Mouse (Mus musculus): ENCODE measurements at regions not wholly inside any gene's neighbourhood (a gene's known extent, or its start where the extent isn't known, plus 50 kb on each side); places are given as distances from the start of the nearest gene placed in this dataset.

DNA sequence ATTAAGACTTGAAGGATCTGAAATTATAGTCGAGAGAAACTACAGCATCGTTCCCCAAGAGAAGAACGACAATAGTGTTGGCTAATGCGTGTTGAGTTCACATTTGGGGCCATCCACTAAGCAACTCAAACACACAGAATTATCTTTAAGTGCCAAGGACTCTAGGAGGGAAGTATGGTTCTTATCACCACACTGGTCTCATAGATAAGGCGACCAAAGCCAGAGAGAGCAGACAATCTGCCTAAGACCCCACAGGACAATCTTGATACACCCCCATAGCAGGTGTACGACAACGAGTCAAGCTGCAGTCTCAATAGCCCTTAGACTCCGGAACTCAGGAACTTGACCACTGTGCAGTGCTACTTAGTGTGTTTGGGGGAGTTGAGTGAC, 152.5 kb upstream of the Pum3 start:
- 10% methylated on average over 8 of the region's 8 CpGs for WGBS (ENCODE audit: insufficient replicate concordance)
- no peak overlapping the region for H3K9ac ChIP-seq (ENCODE audit: low read depth, low read length)
- H3K4me2 ChIP-seq (ENCODE audit: low read depth, low read length), result 0 out of 2 replicates have a peak overlapping the region, but pooled peaks have one; percentile 2
- no peaks in the 10 kb centered on the region for H3K9me3 ChIP-seq (replicated peaks; ENCODE audit: control insufficient read depth, low read length)
- no peaks in the 10 kb centered on the region; the same call in 1 of the 2 replicates for H3K4me1 ChIP-seq (ENCODE audit: control insufficient read depth, low read depth, low read length)
- ATAC-seq (ENCODE audit: low read depth), result peak; percentile 48; the same call in 1 of the 2 replicates
- no peak overlapping the region for H3K27ac ChIP-seq (ENCODE audit: low read length)
- H3K4me3 ChIP-seq (ENCODE audit: low read depth, low read length), result no peak overlapping the region
- no peaks in the 10 kb centered on the region for H3K36me3 ChIP-seq (ENCODE audit: control insufficient read depth, insufficient read depth)
- no peaks in the 10 kb centered on the region for H3K27me3 ChIP-seq (ENCODE audit: control insufficient read depth, insufficient read depth, low read depth, low read length)

DNA sequence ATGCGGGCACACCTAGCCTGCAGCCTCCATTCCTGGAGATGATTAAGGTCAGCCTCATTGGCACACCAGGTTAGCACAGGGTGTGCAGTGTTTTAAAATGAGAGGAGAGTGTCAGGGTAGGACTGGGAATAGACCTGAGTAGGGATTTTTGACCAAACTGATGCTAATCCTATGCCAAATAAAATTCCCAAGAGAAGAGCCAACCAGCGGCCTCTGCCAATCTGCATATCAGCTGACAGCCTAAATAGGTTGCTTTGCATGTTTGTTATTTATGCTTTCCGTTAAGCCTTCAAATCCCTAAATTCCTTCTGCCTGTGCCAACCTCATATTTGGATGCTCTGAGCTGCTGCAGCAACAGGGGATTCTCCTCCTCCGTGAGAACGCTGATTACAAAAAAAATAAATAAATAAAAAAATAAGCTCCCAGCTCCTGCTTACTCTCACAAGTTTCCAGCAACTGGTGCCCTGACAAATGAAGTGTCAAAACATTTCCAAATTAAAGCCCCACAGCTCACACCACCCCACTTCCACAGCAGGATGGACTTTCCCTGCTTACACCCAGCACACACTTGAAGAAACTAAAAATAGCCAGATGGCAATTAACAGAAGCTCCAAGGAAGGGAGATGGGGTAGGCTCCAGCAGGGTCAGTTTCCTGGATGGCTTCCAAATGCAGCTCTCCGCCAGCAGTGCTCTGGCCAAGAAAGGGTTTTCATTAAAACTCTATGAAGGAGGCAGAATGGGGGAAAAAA, 151.9 kb upstream of the Pum3 start:
- H3K4me2 ChIP-seq (ENCODE audit: low read depth, low read length), result 0 out of 2 replicates have a peak overlapping the region, but pooled peaks have one; percentile 2
- WGBS (ENCODE audit: insufficient replicate concordance), result 31% methylated on average over 6 of the region's 6 CpGs

DNA sequence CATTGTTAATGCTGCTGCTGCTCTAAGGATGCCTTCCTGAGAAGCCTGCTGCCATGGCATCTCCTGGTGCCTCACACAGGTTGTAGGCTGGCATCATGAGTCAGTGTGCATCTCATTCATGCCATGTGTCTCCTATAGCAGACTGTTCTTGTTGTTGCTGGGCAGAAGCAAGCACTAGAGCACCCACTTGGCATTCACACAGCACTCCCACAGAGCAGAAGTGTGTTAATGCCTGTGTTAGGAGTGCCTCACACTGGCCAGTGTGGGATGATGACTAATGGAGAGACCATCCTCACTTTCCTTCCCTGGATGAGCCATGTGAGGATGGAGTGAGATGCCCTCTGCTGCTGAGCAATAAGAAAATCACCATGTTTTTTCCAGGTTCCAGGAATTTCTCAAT, 146.9 kb upstream of the Pum3 start:
- H3K27me3 ChIP-seq (ENCODE audit: control insufficient read depth, insufficient read depth, low read depth, low read length), result no peaks in the 10 kb centered on the region
- no peak overlapping the region for H3K4me3 ChIP-seq (ENCODE audit: low read depth, low read length)
- ATAC-seq (ENCODE audit: low read depth), result no peak
- H3K36me3 ChIP-seq (ENCODE audit: control insufficient read depth, insufficient read depth), result no peaks in the 10 kb centered on the region
- H3K4me2 ChIP-seq (ENCODE audit: low read depth, low read length), result no peak overlapping the region
- H3K4me1 ChIP-seq (ENCODE audit: control insufficient read depth, low read depth, low read length), result no peaks in the 10 kb centered on the region
- H3K9me3 ChIP-seq (replicated peaks; ENCODE audit: control insufficient read depth, low read length), result no peaks in the 10 kb centered on the region
- H3K9ac ChIP-seq (ENCODE audit: low read depth, low read length), result no peak overlapping the region
- no peak overlapping the region for H3K27ac ChIP-seq (ENCODE audit: low read length)

More for the DNA sequence above, 151.9 kb upstream of the Pum3 start:
- no peak for ATAC-seq (ENCODE audit: low read depth)
- H3K4me1 ChIP-seq (ENCODE audit: control insufficient read depth, low read depth, low read length), result no peaks in the 10 kb centered on the region; the same call in 1 of the 2 replicates
- no peak overlapping the region for H3K4me3 ChIP-seq (ENCODE audit: low read depth, low read length)
- no peak overlapping the region for H3K9ac ChIP-seq (ENCODE audit: low read depth, low read length)
- no peaks in the 10 kb centered on the region for H3K27me3 ChIP-seq (ENCODE audit: control insufficient read depth, insufficient read depth, low read depth, low read length)
- H3K9me3 ChIP-seq (replicated peaks; ENCODE audit: control insufficient read depth, low read length), result no peaks in the 10 kb centered on the region
- no peak overlapping the region for H3K27ac ChIP-seq (ENCODE audit: low read length)
- no peaks in the 10 kb centered on the region for H3K36me3 ChIP-seq (ENCODE audit: control insufficient read depth, insufficient read depth)

DNA sequence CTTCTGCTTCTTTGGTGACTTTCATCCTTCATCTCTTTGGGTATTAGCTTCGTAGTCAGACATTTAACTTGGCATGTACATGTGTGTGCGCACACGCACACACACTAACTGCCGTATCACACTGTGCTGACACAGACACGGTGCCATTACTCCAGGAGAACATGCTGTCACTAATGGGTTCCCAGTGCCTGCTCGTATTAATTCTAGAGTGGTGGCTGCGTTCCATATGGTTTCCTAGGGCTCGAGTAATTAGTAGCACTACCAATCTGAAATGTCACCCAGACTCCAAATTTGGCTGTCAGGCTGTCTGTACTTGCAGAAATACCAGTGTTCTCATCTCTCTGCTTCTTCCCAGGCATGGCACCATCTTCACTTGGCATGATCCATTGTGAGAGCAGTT, 137.3 kb upstream of the Pum3 start:
- Histone ChIP-seq H3K9me3 (replicated peaks; ENCODE audit: control insufficient read depth, low read length) (no peaks in the 10 kb centered on the region), H3K9ac (ENCODE audit: low read depth, low read length) (no peak overlapping the region), H3K27ac (ENCODE audit: low read length) (no peak overlapping the region), H3K4me1 (ENCODE audit: control insufficient read depth, low read depth, low read length) (no peaks in the 10 kb centered on the region), H3K4me3 (ENCODE audit: low read depth, low read length) (no peak overlapping the region), H3K27me3 (ENCODE audit: control insufficient read depth, insufficient read depth, low read depth, low read length) (no peaks in the 10 kb centered on the region), H3K36me3 (ENCODE audit: control insufficient read depth, insufficient read depth) (no peaks in the 10 kb centered on the region), H3K4me2 (ENCODE audit: low read depth, low read length) (no peak overlapping the region)
- no peak for ATAC-seq (ENCODE audit: low read depth)
- WGBS (ENCODE audit: insufficient replicate concordance), result 78% methylated on average over 8 of the region's 8 CpGs

DNA sequence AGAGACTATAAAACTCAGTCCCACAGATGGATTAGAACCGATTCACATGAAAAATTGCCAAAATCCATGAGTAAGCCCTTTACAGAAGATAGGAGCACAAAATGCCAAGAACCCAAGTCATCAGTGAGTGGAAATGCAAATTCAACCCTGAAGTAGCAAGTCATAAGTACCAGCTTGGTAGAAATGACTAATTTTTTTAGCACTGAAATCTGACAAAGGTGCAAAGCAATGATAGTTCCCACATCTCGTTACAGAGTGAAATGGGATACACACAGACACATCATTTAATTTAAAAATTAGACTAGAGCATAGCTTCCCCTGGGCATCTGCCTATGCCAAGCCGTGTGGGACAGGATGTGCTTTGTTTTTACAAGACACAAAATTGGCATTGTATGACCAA, 136.4 kb upstream of the Pum3 start:
- Histone ChIP-seq H3K27me3 (ENCODE audit: control insufficient read depth, insufficient read depth, low read depth, low read length) (no peaks in the 10 kb centered on the region), H3K4me1 (ENCODE audit: control insufficient read depth, low read depth, low read length) (no peaks in the 10 kb centered on the region), H3K27ac (ENCODE audit: low read length) (no peak overlapping the region), H3K4me3 (ENCODE audit: low read depth, low read length) (no peak overlapping the region), H3K36me3 (ENCODE audit: control insufficient read depth, insufficient read depth) (no peaks in the 10 kb centered on the region), H3K9ac (ENCODE audit: low read depth, low read length) (no peak overlapping the region), H3K9me3 (replicated peaks; ENCODE audit: control insufficient read depth, low read length) (no peaks in the 10 kb centered on the region), H3K4me2 (ENCODE audit: low read depth, low read length) (no peak overlapping the region)
- WGBS (ENCODE audit: insufficient replicate concordance), result 47% methylated on average over 3 of the region's 3 CpGs
- ATAC-seq (ENCODE audit: low read depth), result no peak

DNA sequence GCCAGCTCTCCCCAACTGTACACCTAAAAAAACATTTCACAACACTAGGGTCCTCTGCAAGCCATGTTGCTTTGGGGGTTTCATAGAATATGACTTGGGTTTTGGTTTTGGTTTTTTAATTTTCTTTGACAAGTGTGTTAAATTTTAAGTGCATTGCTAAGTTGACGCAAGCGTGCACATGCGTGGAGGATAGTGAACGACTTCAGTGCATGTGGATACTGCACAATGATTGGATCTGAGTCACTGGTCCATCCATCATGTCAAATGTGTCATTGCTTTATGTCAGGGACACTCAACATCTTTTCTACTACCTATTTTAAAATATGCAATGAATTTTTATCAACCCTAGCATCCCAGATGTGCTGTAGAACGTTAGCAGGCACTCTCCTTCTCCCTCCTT, 134.5 kb upstream of the Pum3 start:
- 54% methylated on average over 5 of the region's 5 CpGs for WGBS (ENCODE audit: insufficient replicate concordance)
- no peaks in the 10 kb centered on the region for H3K9me3 ChIP-seq (replicated peaks; ENCODE audit: control insufficient read depth, low read length)
- ATAC-seq (ENCODE audit: low read depth), result no peak

DNA sequence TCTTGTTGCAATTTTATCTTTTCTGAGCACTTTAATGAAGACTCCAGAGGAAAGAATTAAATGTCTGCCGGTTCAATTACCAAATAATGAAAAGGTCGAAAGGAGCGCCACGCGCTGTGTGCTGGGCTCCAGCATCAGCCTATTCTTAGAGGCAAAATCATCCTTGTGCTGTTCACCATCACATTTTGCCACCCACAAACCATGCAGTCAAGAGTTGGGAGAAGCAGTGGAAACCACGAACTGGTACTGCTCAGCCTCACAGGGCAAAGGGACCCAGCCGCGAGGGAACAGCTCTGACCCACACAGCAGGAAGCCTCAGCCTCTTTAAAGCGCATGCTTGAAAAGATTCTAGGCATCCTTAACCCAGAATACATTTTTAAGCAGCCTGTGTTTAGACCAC, 134.0 kb upstream of the Pum3 start:
- no peak for ATAC-seq (ENCODE audit: low read depth)
- Histone ChIP-seq H3K4me1 (ENCODE audit: control insufficient read depth, low read depth, low read length) (no peaks in the 10 kb centered on the region), H3K4me3 (ENCODE audit: low read depth, low read length) (no peak overlapping the region), H3K4me2 (ENCODE audit: low read depth, low read length) (no peak overlapping the region), H3K27me3 (ENCODE audit: control insufficient read depth, insufficient read depth, low read depth, low read length) (no peaks in the 10 kb centered on the region), H3K27ac (ENCODE audit: low read length) (no peak overlapping the region), H3K9ac (ENCODE audit: low read depth, low read length) (no peak overlapping the region), H3K9me3 (replicated peaks; ENCODE audit: control insufficient read depth, low read length) (no peaks in the 10 kb centered on the region), H3K36me3 (ENCODE audit: control insufficient read depth, insufficient read depth) (no peaks in the 10 kb centered on the region)
- WGBS (ENCODE audit: insufficient replicate concordance), result 55% methylated on average over 9 of the region's 9 CpGs

More for the DNA sequence above, 134.5 kb upstream of the Pum3 start:
- H3K36me3 ChIP-seq (ENCODE audit: control insufficient read depth, insufficient read depth), result no peaks in the 10 kb centered on the region
- H3K4me2 ChIP-seq (ENCODE audit: low read depth, low read length), result no peak overlapping the region
- H3K9ac ChIP-seq (ENCODE audit: low read depth, low read length), result no peak overlapping the region
- no peaks in the 10 kb centered on the region for H3K27me3 ChIP-seq (ENCODE audit: control insufficient read depth, insufficient read depth, low read depth, low read length)
- no peak overlapping the region for H3K4me3 ChIP-seq (ENCODE audit: low read depth, low read length)
- H3K27ac ChIP-seq (ENCODE audit: low read length), result no peak overlapping the region
- H3K4me1 ChIP-seq (ENCODE audit: control insufficient read depth, low read depth, low read length), result no peaks in the 10 kb centered on the region

DNA sequence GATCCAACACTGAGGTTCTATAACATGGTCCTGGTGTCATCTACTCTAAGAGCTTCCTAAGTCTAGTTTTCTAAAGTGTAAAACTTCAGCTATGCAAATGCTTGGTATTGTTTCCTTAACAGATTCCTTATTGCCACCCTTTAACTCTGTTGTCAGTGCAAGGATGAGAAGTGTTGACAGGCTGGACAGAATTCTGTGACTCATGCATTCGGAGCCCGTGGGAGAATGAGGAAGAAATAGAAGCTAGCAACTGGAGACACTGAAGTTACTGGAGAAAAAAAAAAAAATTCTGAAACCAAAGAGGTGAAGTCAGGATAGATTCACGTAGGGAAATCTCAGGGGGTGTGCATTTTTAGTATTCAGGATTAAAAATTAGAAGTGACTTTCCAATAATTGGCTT, 128.6 kb upstream of the Pum3 start:
- H3K4me2 ChIP-seq (ENCODE audit: low read depth, low read length), result no peak overlapping the region
- H3K9ac ChIP-seq (ENCODE audit: low read depth, low read length), result no peak overlapping the region
- ATAC-seq (ENCODE audit: low read depth), result no peak
- no peak overlapping the region for H3K27ac ChIP-seq (ENCODE audit: low read length)
- H3K36me3 ChIP-seq (ENCODE audit: control insufficient read depth, insufficient read depth), result no peaks in the 10 kb centered on the region
- no peaks in the 10 kb centered on the region for H3K4me1 ChIP-seq (ENCODE audit: control insufficient read depth, low read depth, low read length)
- no peaks in the 10 kb centered on the region for H3K27me3 ChIP-seq (ENCODE audit: control insufficient read depth, insufficient read depth, low read depth, low read length)
- H3K4me3 ChIP-seq (ENCODE audit: low read depth, low read length), result no peak overlapping the region
- no peaks in the 10 kb centered on the region for H3K9me3 ChIP-seq (replicated peaks; ENCODE audit: control insufficient read depth, low read length)
- 41% methylated on average over 3 of the region's 3 CpGs for WGBS (ENCODE audit: insufficient replicate concordance)

DNA sequence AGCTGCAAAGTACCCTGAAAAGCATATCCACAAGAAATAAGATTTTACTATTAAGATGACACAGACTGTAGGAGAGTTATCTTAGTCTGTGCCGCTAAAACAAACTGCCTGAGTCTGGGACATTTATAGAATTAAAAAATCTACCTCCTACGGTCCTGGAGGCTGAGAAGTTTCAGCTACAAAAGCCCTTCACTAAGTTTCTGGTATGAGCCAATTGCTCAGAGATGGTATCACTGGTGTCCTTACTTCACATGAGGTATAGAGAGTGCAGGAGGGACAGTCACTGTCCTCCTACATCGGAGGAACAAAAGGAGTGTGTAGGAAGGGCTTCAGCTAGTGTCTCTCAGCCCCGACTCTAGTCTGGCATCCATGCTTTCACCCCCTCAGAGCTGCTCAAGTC, 127.1 kb upstream of the Pum3 start:
- Histone ChIP-seq H3K9ac (ENCODE audit: low read depth, low read length) (no peak overlapping the region), H3K4me1 (ENCODE audit: control insufficient read depth, low read depth, low read length) (no peaks in the 10 kb centered on the region), H3K4me2 (ENCODE audit: low read depth, low read length) (no peak overlapping the region), H3K4me3 (ENCODE audit: low read depth, low read length) (no peak overlapping the region), H3K36me3 (ENCODE audit: control insufficient read depth, insufficient read depth) (no peaks in the 10 kb centered on the region), H3K9me3 (replicated peaks; ENCODE audit: control insufficient read depth, low read length) (no peaks in the 10 kb centered on the region), H3K27me3 (ENCODE audit: control insufficient read depth, insufficient read depth, low read depth, low read length) (no peaks in the 10 kb centered on the region), H3K27ac (ENCODE audit: low read length) (no peak overlapping the region)
- WGBS (ENCODE audit: insufficient replicate concordance), result 73% methylated on average over 4 of the region's 4 CpGs
- ATAC-seq (ENCODE audit: low read depth), result no peak
